Mouse (Mus musculus) heart, embryonic 10.5 days (tissue): ENCODE measurements at regions not wholly inside any gene's neighbourhood (a gene's known extent, or its start where the extent isn't known, plus 50 kb on each side); places are given as distances from the start of the nearest gene placed in this dataset.
A peak's percentile ranks its signal among the peaks of the same experiment; 100 is the strongest.

ENCODE experiments used
- DNase-seq: peaks from one replicate; pipeline ENCODE4 v3.0.0-alpha.2; 2017; ENCODE audit warnings: low spot score
- H3K27ac ChIP-seq: fragments of 300-500 bp; sonication (generic); 2 replicates; pipeline ENCODE4 v1.5.1; 2016; ENCODE audit warnings: mild to moderate bottlenecking
- H3K27me3 ChIP-seq: fragments of 300-500 bp; sonication (generic); 2 replicates; pipeline ENCODE4 v1.6.1; 2016; ENCODE audit warnings: mild to moderate bottlenecking; ENCODE audit not compliant: poor library complexity, insufficient read depth, severe bottlenecking
- H3K36me3 ChIP-seq: fragments of 300-500 bp; sonication (generic); 2 replicates; pipeline ENCODE4 v1.6.1; 2016; ENCODE audit warnings: mild to moderate bottlenecking, moderate library complexity
- H3K4me1 ChIP-seq: fragments of 300-500 bp; sonication (generic); 2 replicates; pipeline ENCODE4 v1.6.1; 2016; ENCODE audit warnings: mild to moderate bottlenecking
- H3K4me3 ChIP-seq: fragments of 300-500 bp; sonication (generic); 2 replicates; pipeline ENCODE4 v1.5.1; 2016; ENCODE audit warnings: mild to moderate bottlenecking, moderate library complexity
- H3K9me3 ChIP-seq: fragments of 300-500 bp; sonication (generic); 2 replicates; pipeline ENCODE4 v1.6.1; 2016; ENCODE audit warnings: mild to moderate bottlenecking, moderate library complexity
- WGBS: fragments of 180-500 bp; shearing (Covaris S2); methylation state at CpG from one replicate; pipeline ENCODE4 v1.1.7; 2016; 5-methylcytosine and 5-hydroxymethylcytosine counted together

DNA sequence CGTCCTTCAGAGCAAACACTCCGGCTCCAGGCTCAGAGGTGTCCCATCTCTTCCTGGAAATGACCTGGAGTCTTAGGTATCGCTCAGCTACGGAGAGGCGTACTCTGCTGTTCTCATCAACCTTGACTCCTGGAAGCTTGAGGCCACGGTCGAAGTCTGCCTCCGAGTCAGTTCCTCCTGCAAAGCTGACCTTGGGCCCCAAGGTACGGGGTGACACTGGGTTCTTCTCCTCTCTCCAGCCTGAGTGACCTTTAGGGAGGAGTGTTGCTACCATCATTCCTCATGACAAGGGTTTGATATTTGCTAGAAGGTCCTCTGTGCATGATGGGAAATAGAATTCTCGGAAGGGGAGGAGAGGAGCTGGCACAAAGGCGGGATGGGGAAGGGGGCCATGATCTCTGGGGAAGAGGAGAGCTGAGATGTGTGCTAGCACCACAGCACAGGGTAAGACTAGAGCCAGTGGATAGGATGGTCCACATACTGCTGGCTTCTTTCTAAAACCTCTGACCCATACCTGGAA, 469.0 kb downstream of the Rps24 start:
- DNase-seq: peak; percentile 60
- WGBS: 79% methylated on average over 11 of the region's 11 CpGs
- peaks cover 23% of the 10 kb centered on the region for H3K4me1 ChIP-seq
- no peaks in the 10 kb centered on the region for H3K9me3 ChIP-seq
- H3K36me3 ChIP-seq: no peaks in the 10 kb centered on the region
- H3K27ac ChIP-seq: no peak overlapping the region; the same call in 1 of the 2 replicates
- no peak overlapping the region for H3K4me3 ChIP-seq
- H3K27me3 ChIP-seq: peaks cover 12% of the 10 kb centered on the region

DNA sequence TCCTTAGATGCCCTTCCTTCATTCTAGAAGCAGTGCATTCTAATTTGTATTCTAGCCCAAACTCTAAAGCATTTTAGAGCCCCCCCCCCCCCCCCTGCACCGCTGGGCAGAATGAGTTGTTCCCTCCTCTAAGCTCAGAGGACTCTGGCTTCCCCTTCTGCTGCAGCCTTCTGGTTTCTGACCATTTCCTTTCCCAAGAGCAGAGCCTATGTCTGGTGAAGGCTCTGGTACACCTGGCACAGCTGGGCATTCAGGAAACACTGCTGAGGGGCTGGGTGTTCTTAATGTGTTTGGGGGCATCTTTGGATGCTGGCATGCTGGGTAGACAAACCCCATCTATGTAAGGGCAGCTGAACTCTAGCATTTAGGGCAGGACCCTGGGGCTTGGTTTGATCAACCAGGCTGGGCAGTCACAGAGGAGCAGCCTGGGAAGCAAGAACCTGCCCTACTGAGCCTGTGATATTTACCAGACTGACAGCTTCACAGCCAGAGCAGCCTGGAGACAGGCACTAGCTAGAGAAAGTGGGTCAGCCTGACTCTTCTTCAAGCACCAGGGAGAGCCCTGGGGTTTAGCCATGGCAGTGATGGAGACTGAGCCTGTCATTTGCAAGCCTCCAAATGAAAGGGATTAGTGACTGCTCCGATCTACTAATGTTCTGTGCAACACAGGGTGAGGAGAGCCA, 469.7 kb downstream of the Rps24 start:
- WGBS: 66% methylated on average over 2 of the region's 2 CpGs

DNA sequence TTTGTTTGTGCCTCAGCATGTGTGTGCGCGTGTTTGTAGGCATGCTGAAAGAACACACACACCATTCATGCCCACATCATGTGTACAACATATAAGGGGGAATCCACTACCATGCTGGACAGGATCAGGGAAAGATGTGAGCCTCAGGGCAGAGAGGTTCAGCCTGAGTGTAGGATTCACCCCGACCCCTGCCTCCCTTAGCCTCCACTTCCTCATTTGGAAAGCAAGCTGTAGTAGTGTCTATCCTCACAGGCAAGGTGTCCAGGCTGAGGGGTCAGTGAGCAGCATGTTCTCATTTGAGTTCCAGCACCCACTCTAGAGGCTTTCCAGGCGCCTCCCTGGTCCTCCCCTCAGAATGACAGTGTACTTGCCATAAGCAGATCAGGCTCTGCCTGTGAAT, 470.5 kb downstream of the Rps24 start:
- Histone ChIP-seq H3K4me1 (peaks cover 23% of the 10 kb centered on the region), H3K27ac (no peak overlapping the region; the same call in 1 of the 2 replicates), H3K27me3 (peaks cover 12% of the 10 kb centered on the region), H3K36me3 (no peaks in the 10 kb centered on the region), H3K9me3 (no peaks in the 10 kb centered on the region), H3K4me3 (no peak overlapping the region)
- peak; percentile 57 for DNase-seq
- 76% methylated on average over 4 of the region's 4 CpGs for WGBS

More for the DNA sequence above, 469.7 kb downstream of the Rps24 start:
- Histone ChIP-seq H3K4me3 (no peak overlapping the region), H3K27me3 (peaks cover 12% of the 10 kb centered on the region), H3K4me1 (peaks cover 23% of the 10 kb centered on the region), H3K9me3 (no peaks in the 10 kb centered on the region), H3K27ac (no peak overlapping the region; the same call in 1 of the 2 replicates), H3K36me3 (no peaks in the 10 kb centered on the region)
- DNase-seq: peak; percentile 52

GRCm38 (mm10) chr14:24958821-24959220, 471.9 kb downstream of the Rps24 start:
- peak; percentile 72 for DNase-seq
- Histone ChIP-seq H3K36me3 (no peaks in the 10 kb centered on the region), H3K27me3 (peaks cover 12% of the 10 kb centered on the region), H3K4me1 (peaks cover 23% of the 10 kb centered on the region), H3K9me3 (no peaks in the 10 kb centered on the region), H3K27ac (no peak overlapping the region), H3K4me3 (no peak overlapping the region)
- 85% methylated on average over 4 of the region's 4 CpGs for WGBS

DNA sequence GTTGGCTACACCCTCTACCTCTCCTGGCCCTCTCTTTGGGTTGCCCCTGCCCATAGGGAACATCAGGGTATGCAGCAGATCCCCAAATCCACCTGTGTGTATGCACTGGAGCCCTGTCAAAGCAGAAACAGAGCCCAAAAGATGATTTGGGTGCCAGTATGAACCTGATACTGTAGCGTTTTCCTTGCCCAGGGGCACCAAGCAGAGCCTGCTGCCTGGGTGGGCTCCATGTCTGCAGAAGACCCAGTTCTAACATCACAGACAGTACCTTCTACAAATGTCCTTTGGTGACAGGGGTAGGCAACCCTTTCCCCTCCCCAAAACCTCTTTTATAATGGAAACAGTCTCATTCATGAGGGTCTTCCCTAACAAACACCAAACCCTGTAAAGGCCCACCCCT, 472.5 kb downstream of the Rps24 start:
- Histone ChIP-seq H3K4me3 (no peak overlapping the region), H3K27ac (no peak overlapping the region), H3K27me3 (peaks cover 12% of the 10 kb centered on the region), H3K9me3 (no peaks in the 10 kb centered on the region), H3K36me3 (no peaks in the 10 kb centered on the region), H3K4me1 (peaks cover 23% of the 10 kb centered on the region)
- WGBS: 90% methylated on average over 1 of the region's 1 CpGs
- peak; percentile 64 for DNase-seq

- no peak overlapping the region for H3K4me3 ChIP-seq
- 0 out of 2 replicates have a peak overlapping the region, but pooled peaks have one; percentile 17 for H3K27ac ChIP-seq
- DNase-seq: peak; percentile 74
- WGBS: 40% methylated on average over 5 of the region's 5 CpGs
- H3K9me3 ChIP-seq: no peaks in the 10 kb centered on the region
- H3K27me3 ChIP-seq: peaks cover 12% of the 10 kb centered on the region
- peaks cover 23% of the 10 kb centered on the region for H3K4me1 ChIP-seq
- H3K36me3 ChIP-seq: no peaks in the 10 kb centered on the region
These were observed 473.2 kb downstream of the Rps24 start for GRCm38 (mm10) chr14:24960082-24960482.

DNA sequence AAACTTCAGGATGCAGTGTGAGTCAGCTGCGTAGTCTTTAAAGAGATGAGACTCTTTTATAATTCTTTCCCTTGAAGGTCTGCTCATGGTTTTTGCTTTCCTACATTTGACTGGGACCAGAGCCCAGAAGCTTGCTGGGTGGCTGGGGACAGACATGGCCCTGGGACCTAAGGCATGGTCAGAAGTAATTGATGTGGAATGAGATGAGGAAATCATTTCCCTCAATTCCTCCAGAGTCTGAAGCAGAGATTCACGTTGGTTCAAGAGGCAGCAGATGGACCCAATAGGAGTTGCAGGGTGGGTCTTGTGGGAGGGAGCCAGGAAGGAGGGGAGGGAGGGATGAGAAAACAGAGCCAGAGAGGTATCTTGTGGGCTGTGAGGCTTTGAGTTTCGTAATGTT, 473.9 kb downstream of the Rps24 start:
- DNase-seq: peak; percentile 35
- no peak overlapping the region for H3K4me3 ChIP-seq

GRCm38 (mm10) chr14:24961721-24962120, 474.8 kb downstream of the Rps24 start:
- H3K9me3 ChIP-seq: no peaks in the 10 kb centered on the region
- H3K27me3 ChIP-seq: peaks cover 12% of the 10 kb centered on the region
- H3K27ac ChIP-seq: no peak overlapping the region
- peaks cover 15% of the 10 kb centered on the region for H3K4me1 ChIP-seq
- H3K4me3 ChIP-seq: no peak overlapping the region
- WGBS: 76% methylated on average over 3 of the region's 3 CpGs
- no peak for DNase-seq
- H3K36me3 ChIP-seq: no peaks in the 10 kb centered on the region

More for the DNA sequence above, 473.9 kb downstream of the Rps24 start:
- no peaks in the 10 kb centered on the region for H3K9me3 ChIP-seq
- H3K36me3 ChIP-seq: no peaks in the 10 kb centered on the region
- WGBS: 68% methylated on average over 3 of the region's 3 CpGs
- peaks cover 18% of the 10 kb centered on the region for H3K4me1 ChIP-seq
- H3K27ac ChIP-seq: peak overlapping the region; percentile 17; the same call in 1 of the 2 replicates
- H3K27me3 ChIP-seq: peaks cover 12% of the 10 kb centered on the region

DNA sequence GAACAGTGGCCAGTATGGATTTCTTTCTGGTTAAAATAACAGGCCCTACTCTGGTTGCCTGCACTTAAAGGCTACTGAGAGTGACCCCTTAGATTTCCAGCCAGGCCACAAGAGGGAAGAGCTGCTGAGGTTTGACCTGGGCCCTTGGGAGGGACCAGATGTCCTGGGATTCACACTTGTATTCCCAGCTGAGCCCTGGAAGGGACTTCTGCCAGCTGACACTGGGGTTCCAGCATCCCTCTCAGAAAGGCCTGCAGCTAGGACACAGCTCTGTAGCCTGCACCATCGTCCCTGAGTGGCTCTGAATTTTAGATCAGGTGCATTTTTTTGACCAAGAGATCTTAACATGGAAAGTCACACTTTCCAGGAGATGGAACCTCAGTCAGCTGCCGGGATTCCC, 482.7 kb downstream of the Rps24 start:
- no peaks in the 10 kb centered on the region for H3K9me3 ChIP-seq
- no peak for DNase-seq
- no peak overlapping the region for H3K4me3 ChIP-seq
- H3K36me3 ChIP-seq: no peaks in the 10 kb centered on the region
- peaks cover 3% of the 10 kb centered on the region; the same call in 1 of the 2 replicates for H3K4me1 ChIP-seq
- 68% methylated on average over 2 of the region's 2 CpGs for WGBS
- H3K27ac ChIP-seq: no peak overlapping the region
- H3K27me3 ChIP-seq: no peaks in the 10 kb centered on the region

GRCm38 (mm10) chr14:24972357-24972756, 485.4 kb downstream of the Rps24 start:
- H3K4me3 ChIP-seq: no peak overlapping the region
- DNase-seq: no peak
- H3K4me1 ChIP-seq: peaks cover 3% of the 10 kb centered on the region; the same call in 1 of the 2 replicates
- H3K27ac ChIP-seq: no peak overlapping the region
- H3K27me3 ChIP-seq: no peaks in the 10 kb centered on the region
- no peaks in the 10 kb centered on the region for H3K36me3 ChIP-seq
- WGBS: 86% methylated on average over 7 of the region's 7 CpGs
- H3K9me3 ChIP-seq: no peaks in the 10 kb centered on the region

DNA sequence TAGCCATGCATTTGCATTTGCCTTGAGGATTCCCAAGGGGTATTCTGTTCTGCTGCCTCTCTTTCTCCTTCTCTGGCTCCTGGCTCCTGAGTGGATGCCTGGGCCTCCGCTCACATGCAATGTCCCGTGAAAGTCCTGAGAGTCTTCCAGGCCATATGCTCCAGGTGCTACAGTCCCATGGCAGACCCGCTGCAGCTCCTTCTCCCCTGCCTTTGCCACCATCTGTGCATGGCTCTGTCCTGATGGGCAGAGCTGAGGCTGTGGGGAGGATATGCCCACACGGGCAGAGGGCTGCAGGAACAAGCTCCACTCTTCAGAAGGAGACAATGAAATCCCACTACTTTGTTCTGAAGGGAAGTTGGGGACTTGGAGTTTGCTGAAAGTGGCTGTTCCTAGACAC, 485.9 kb upstream of the Zmiz1 start:
- no peaks in the 10 kb centered on the region for H3K27me3 ChIP-seq
- H3K4me3 ChIP-seq: no peak overlapping the region
- H3K27ac ChIP-seq: no peak overlapping the region
- no peak for DNase-seq
- no peaks in the 10 kb centered on the region for H3K9me3 ChIP-seq
- H3K36me3 ChIP-seq: no peaks in the 10 kb centered on the region
- 82% methylated on average over 4 of the region's 4 CpGs for WGBS
- H3K4me1 ChIP-seq: peaks cover 3% of the 10 kb centered on the region; the same call in 1 of the 2 replicates

GRCm38 (mm10) chr14:24973591-24973990, 485.4 kb upstream of the Zmiz1 start:
- Histone ChIP-seq H3K4me3 (no peak overlapping the region), H3K27me3 (no peaks in the 10 kb centered on the region), H3K9me3 (no peaks in the 10 kb centered on the region), H3K36me3 (no peaks in the 10 kb centered on the region), H3K27ac (no peak overlapping the region), H3K4me1 (peaks cover 3% of the 10 kb centered on the region; the same call in 1 of the 2 replicates)
- 56% methylated on average over 4 of the region's 4 CpGs for WGBS
- no peak for DNase-seq

GRCm38 (mm10) chr14:24982489-24982888, 476.5 kb upstream of the Zmiz1 start:
- peaks cover 8% of the 10 kb centered on the region for H3K4me1 ChIP-seq
- H3K9me3 ChIP-seq: no peaks in the 10 kb centered on the region
- no peak overlapping the region for H3K4me3 ChIP-seq
- no peaks in the 10 kb centered on the region for H3K36me3 ChIP-seq
- 85% methylated on average over 8 of the region's 8 CpGs for WGBS
- no peak overlapping the region for H3K27ac ChIP-seq
- DNase-seq: no peak
- no peaks in the 10 kb centered on the region for H3K27me3 ChIP-seq
